Mouse (Mus musculus): ENCODE data around the gene Tmsb15l. TPM values are rescaled to one million over a fixed set of nuclear protein-coding genes. Genes with fewer than 3 reads are reported as not detected.
"Not testable (repeated sequence)": the region's sequence is repeated elsewhere in the genome, so short reads cannot be mapped to it uniquely, and the experiment has no call there.

Tmsb15l gene
- total RNA-seq (2021) = 1 to 10 TPM; 4.3 to 4.8 TPM

DNA sequence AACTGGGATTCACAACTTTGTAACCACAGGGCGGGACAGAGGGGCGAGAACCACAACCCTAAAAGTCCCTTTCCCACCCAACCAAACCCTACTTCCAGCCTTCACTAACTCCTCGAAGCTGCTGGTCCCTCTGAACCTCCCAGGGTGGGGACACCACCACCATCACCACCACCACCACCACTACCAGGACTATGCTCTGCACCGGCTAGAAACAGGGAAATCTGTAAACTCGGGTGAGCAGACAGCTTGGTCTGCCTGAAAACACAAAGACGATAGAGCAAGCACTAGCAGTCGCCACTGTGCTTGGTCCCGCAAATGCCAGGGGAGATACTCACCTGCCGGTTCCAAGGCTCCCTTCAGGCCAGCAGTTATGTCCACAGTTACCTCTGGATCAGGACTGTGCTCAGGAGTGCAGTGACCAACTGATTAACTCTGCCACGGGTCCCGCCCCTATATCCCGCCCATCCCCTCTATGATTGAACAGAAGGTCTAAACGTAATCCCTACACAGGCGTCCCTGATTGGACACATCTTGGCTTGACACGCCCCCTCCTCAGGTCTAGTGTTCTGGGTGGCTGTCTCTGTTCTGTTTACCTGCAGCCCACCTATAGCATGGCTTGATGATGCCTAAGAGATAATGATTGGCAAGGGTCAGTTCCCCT is at the start of gene Tmsb15l, which contains the start of gene Tmsb15b1:
Gene Tmsb15l (minus strand): TSS at position 446 of the 661 bp plus-strand sequence.
Gene Tmsb15b1 (minus strand): TSS at position 451 of the 661 bp plus-strand sequence.
- intact Hi-C loops (cut with DNase I) = no loop called here
- peak; percentile 80 for DNase-seq

- intact Hi-C loops (cut with DNase I) = loop anchor here (5.0 kb wide), 1 partner anchor 277 kb away; the partner anchor contains the start of gene Morf4l2
- DNase-seq = peak; percentile 62
Measured at GRCm38 (mm10) chrX:137019310-137019709, 42.6 kb upstream of the Tmsb15l start.

DNA sequence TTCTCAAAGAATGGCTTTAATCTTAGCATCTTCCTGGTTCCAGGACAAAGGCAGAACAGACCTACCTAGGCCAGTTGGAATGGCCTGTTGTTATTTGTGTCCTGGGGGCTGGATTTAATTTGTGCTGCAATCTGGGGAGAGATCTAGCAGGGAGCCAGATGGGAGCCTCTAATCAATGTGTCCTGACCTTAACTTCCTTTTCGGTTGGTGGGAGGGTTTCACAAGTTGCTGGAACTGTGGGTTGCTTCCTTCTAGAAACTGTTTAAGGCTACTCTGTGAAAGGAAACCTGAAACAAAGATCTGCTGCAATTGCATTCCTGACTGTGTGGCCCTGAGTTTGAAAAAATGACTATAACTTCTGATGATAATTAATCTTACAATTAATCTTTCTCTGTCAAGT is 41.0 kb upstream of the Tmsb15l start:
- DNase-seq = no peak
- intact Hi-C loops (cut with DNase I) = loop anchor here (5.0 kb wide), 1 partner anchor 275 kb away; the partner anchor contains the start of gene Morf4l2

GRCm38 (mm10) chrX:137015099-137015709 is 38.5 kb upstream of the Tmsb15l start:
- intact Hi-C loops (cut with DNase I) = loop anchor here (5.0 kb wide), 1 partner anchor 273 kb away; the partner anchor contains the start of gene Morf4l2
- DNase-seq = peak; percentile 59

DNA sequence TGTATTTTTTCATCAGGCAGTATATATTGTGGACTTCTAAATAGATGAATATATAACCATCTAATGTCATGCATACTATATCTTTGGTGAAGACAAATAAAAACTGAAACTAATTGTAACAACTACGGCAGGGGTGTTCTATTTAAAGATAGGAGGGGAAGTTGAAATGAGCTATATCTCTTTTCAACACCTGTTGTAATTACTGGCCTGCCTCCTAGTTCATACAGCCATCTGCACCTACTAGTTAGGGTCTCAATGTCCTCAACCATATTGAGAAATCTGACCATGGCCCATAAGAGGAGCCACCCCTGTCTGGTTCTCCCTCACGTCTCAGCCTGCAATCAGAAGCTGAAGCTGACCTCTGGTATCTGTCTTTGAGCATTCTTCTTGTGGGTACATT is 19.6 kb upstream of the Tmsb15l start:
- DNase-seq = no peak
- intact Hi-C loops (cut with DNase I) = no loop called here

GRCm38 (mm10) chrX:136993641-136994040 is 17.0 kb upstream of the Tmsb15l start:
- peak; percentile 34 for DNase-seq

DNA sequence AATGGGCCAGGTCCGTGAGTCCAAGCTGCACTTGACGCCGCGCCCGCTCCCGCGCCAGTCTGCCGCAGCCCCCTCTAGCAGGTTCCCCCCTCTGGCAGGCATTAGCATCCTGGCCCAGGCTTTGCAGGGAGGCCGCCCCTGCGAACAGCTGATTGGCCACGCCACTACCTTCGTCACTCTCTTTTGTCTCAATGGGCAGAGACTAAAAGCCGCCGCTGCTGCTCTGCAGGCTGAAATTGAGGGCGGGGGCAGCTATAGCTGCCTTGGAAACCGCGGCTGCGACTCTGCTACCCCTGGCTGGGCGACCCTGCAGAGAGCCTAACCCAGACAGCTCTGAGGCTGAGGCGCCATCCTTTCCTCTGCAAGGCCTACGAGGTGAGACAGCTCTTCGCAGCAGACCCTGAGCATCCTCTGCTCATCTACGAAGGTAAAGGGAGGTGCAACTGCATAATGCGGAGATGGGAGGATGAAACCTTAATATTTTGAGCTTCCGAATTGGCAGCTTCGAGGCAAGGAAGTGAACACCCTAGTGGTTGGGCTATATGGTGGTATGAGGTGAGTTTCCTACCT is 16.4 kb upstream of the Tmsb15l start, which contains the start of gene Zcchc18:
Gene Zcchc18 (plus strand): TSS at position 178 of the 570 bp plus-strand sequence.
- peak; percentile 87 for DNase-seq
- intact Hi-C loops (cut with DNase I) = no loop called here

More at GRCm38 (mm10) chrX:136993641-136994040, 17.0 kb upstream of the Tmsb15l start:
- intact Hi-C loops (cut with DNase I) = no loop called here

DNA sequence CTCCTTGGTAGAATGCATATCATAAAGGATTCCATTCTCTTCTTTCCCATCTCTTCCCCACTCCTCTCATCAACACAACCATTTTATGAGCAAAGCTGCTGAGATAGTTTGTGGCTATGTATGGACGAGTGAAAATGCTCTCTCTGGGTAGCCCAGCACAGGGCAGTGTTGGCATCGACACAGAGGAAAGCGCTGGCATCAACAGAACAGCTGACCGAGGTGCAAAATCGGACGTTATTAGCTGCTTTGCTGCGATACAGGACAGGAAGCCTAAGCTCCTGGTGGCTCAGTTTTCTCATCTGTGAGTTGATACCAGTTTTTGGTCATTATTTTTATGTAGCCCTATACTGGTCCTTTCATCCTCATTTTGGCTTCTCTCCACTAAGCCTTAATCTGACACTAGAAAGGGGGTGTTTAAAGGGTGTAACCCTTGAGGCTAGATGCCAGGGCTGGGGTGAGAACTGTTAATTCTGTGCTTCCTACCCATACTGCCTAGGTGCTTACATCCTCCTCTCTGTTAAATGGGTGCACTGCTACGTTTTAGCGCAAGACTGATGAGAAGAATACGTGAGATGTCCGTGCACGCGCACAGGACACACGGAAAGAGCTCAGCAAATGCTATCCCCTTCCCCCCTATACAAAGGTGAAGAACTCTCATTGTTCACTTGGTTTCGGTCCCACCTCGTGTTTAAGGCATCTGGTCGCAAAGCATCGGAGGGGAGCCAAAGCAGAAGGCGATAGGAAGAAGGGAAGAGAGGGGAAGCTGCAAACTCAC is 15.7 kb upstream of the Tmsb15l start:
- intact Hi-C loops (cut with DNase I) = no loop called here
- DNase-seq = peak; percentile 15

DNA sequence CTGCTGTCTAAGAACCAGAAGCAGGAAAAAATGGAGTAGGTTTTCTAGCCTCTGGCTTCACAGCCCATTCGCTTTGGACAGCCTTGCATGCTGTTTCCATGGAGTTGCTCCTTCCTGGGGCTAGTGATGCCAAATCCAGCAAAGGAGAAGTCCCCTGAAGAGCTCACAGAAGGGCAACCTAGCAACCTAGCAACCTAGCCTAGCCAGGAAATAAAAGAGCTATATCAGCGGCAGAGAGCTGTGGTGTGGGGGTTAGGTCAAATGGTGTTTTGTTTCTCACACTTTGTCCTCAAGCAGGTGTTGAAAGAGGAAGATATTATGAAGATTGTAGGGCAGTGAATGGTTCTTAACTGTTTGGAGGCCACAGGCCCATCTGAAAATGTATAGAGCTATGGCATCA is 14.6 kb upstream of the Tmsb15l start:
- no peak for DNase-seq
- intact Hi-C loops (cut with DNase I) = no loop called here

- no peak for DNase-seq
- intact Hi-C loops (cut with DNase I) = no loop called here
Measured at GRCm38 (mm10) chrX:136986039-136986438, 9.4 kb upstream of the Tmsb15l start.

DNA sequence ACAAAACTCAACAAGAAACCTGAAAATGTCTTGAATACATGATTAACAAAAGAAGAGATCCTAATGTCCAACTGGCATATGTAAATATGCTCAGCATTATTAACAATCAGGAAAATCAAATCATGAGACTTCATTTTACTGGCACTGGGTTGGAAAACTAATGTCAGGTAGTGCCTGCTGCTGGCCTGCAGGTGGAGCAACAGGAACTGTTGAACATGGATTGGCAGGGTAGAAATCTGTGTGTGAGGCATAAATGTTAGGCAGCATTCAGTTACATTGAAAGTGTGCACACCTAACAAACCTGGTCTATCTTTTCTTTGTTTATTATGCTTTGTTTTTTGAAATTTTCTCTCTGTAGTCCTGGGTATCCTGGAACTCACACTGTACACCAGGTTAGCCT is 1.9 kb upstream of the Tmsb15l start:
- no peak for DNase-seq
- intact Hi-C loops (cut with DNase I) = no loop called here

- DNase-seq; intact Hi-C loops (cut with DNase I): not testable (repeated sequence)
Measured at GRCm38 (mm10) chrX:136975397-136975796, 1.3 kb downstream of the Tmsb15l start, which contains the start of gene Tmsb15b2. Gene Tmsb15b2 (minus strand): TSS chrX:136975497.

GRCm38 (mm10) chrX:136959688-136960087 is 17.0 kb downstream of the Tmsb15l start:
- intact Hi-C loops (cut with DNase I) = no loop called here
- DNase-seq = peak; percentile 1

DNA sequence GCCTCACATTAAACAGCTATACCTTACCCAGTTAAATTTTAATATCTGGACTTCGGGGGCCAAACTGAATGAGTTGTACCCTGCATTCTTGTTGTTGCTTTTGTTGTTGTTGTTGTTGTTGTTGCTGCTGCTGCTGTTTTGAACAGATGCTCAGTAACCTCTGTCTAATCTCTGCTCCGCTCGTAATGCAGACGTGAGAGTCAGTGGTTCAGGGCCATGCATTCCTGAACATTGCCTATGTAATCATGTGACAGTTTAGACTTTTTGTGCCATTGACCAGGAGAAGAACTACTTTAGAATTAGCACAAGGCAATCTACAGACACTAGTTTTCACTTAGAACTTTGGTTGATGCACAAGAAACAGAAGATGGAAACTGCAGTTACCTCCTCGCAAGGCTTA is 18.4 kb downstream of the Tmsb15l start:
- DNase-seq; intact Hi-C loops (cut with DNase I): not testable (repeated sequence)

DNA sequence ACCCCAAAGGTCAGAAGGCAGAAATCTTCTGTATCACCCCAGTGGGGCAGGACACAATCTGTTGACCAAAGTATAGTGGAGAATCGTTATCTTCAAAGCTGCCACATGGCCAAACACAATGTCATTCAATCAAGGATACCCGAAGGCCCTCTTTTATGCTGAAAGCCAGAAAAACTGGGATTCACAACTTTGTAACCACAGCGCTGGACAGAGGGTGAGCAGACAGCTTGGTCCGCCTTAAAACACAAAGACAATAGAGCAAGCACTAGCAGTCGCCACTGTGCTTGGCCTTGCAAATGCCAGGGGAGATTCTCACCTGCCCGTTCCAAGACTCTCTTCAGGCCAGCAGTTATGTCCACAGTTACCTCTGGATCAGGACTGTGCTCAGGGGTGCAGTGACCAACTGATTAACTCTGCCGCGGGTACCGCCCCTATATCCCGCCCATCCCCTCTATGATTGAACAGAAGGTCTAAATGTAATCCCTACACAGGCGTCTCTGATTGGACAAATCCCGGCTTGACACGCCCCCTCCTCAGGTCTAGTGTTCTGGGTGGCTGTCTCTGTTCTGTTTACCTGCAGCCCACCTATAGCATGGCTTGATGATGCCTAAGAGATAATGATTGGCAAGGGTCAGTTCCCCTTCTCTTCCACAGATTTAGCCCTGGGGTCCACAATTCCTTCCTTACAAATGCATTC is 18.9 kb downstream of the Tmsb15l start:
- DNase-seq = peak; percentile 78
- intact Hi-C loops (cut with DNase I) = not testable (repeated sequence)

DNA sequence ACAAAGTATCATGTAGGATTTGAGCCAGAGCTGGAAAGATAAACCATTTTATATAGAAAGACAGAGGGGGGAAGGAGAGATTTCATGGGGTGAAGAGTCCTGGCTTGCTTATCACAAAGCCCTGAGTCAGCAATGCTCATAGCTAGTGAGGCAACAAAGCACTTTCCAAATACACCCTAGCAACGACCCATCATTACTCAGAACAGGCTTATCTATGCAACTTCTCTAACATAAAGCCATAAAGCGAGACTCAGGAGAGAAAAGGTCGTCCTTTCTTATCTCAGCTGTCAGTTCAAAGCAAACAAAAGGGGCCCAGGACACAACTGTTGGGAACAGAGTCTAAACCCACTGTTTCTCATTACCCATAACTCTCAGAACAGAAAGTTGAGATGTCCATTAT is 38.7 kb downstream of the Tmsb15l start:
- intact Hi-C loops (cut with DNase I) = no loop called here
- DNase-seq = no peak

DNA sequence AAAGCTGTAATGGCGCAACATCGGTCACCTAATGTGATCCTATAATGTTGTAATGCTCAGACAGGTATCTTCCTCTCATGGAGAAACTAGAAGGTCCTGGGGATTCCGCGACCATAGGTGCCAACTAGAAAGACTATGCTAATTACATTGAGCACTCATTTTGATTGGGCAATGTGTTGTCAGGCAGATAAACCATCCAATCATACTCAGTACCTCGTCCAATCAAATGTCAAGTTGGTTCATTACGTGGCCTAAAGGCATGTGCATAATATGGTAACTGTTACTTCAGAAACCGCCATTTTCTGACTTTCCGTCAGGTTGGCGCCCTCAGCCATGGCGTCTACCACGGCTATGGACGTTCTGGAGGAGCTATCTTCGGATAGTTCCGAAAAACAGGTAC is 49.6 kb downstream of the Tmsb15l start, which contains the start of gene H2bfm:
Gene H2bfm (plus strand): TSS at position 295 of the 400 bp plus-strand sequence.
- intact Hi-C loops (cut with DNase I) = no loop called here
- DNase-seq = no peak

- no peak for DNase-seq
- intact Hi-C loops (cut with DNase I) = no loop called here
Measured at GRCm38 (mm10) chrX:136925863-136926262, 50.8 kb downstream of the Tmsb15l start.
